Mouse (Mus musculus) heart, adult 11 months (tissue): ENCODE measurements around the gene Mthfd1l.
"Not testable (repeated sequence)": the region's sequence is repeated elsewhere in the genome, so short reads cannot be mapped to it uniquely, and the experiment has no call there.

ENCODE experiments used
- DNase-seq: peaks from one replicate; pipeline ENCODE4 v3.0.0; 2022

Gene Mthfd1l

DNA sequence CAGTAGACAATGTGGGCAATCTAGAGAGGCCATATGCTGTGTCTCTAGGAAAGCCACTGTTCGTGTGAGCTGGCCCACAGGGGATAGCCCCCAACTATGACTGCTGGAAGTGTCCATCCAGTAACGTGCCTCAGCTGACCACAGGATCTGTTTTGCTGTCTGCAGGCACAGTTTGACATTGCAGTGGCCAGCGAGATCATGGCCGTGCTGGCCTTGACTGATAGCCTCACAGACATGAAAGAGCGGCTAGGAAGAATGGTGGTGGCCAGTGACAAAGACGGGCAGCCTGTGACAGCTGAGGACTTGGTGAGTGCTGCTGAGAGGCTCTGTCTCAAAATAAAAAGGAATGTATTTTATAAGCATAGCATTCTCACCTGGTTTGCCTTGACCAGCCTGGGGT, 74.7 kb downstream of the Mthfd1l start:
- peak; percentile 85 for DNase-seq

DNA sequence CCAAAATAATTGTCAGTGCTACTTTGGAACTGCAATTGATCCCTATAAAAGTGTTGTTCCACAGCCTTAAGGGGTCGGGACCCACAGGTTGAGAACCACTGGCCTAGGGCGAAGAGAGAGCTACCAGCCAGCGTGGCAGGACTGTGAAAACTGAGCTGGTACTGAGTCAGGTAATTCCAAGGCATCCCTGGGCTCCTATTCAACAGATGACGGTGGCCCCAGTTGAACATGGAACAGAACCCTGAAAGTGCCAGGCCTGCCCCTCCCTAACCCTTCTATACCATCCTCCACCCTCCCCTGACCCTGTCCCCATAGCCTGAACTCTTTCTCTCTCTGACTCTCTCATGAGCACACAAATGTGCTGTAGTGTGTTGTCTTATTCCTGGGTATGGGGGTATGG, 77.3 kb downstream of the Mthfd1l start:
- DNase-seq: peak; percentile 55

DNA sequence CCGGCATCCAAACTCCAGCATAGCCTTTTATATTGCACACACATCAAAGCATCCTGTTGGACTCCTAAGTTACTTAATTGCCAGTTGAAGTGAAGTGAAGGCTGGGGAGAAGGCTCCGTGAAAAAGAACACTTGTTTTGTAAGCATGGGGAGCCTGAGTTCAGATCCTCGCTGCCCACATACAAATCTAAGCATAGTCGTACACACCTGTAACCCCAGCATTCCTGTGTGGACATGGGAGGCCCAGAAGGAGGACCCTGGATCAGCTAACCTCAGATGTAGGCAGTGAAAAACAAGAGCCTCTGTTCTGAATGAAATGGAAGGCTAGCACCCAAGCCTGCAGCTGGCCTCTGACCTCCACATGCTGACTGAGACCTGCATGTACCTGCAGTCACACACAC, 79.8 kb downstream of the Mthfd1l start:
- DNase-seq: no peak

DNA sequence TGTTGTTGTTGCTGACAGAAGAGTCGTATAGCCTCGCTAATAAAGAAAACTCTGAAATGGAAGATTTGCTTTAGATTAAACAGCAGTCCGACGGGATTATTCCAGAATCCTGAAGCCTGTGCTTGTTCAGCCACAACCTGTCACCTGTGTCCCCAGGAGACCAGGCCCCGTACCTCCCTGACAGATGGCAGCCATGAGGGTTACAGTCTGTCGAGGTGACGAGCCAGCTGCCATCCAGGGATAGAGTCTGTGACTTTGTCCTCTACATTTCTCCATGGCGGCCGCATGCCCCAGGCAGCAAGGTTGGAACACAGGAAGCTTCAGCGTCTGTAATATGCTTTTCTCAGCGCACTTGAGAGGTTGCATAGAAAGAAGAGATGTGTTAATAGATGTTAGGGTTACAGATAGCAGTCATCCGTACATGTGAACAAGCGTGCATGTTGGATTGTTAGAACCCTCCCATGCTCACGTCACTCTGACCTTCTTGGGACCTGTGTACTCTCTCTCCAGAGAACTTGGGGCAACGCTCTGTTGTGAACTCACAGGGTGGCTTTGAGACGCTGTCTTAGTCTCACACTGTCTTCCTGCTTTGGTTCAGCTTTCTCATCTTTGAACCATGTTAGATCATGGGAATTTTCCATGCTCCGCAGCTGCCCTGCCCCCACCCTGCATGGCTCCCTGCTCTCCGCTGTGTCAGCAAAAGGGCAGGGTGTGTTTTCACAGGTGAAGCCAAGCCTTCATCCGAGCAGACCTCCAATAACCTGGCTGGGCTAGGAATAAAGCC, 80.6 kb downstream of the Mthfd1l start:
- peak; percentile 89 for DNase-seq

DNA sequence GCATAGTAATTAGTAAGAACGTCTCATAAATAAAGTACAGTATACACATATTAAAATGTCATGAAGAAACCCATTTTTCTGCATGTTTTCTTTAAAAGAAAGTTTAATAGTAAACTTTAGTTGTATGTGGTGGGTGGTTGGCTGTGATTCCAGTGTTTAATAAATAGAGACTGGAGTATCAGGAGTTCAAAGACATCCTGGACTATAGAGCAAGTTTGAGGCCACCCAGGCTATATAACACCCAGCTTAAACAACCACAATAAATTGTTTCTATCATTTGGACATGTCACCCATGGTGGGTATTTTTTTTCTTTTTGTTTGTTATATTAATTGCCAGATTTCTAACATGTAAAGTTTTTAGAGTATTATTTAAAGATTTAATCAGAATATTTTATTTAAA, 81.7 kb downstream of the Mthfd1l start:
- no peak for DNase-seq

DNA sequence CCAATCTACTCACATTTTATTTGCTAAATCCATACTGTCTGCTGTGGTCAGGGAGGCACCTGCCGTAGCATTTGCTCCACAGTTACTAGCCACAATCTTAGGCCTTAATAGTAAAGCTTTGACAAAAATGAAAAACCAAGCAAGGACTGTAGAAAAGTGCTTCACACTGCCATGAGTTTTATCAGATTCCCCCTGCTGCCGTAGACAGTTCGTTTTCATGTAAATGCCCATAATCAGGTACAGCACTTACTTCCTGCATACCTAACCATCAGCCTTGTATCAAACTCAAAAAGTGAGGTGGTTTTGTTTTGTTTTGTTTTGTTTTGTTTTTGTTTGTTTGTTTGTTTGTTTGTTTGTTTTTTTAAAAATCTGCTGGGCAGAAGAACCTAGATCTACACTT, 84.5 kb downstream of the Mthfd1l start:
- no peak for DNase-seq

DNA sequence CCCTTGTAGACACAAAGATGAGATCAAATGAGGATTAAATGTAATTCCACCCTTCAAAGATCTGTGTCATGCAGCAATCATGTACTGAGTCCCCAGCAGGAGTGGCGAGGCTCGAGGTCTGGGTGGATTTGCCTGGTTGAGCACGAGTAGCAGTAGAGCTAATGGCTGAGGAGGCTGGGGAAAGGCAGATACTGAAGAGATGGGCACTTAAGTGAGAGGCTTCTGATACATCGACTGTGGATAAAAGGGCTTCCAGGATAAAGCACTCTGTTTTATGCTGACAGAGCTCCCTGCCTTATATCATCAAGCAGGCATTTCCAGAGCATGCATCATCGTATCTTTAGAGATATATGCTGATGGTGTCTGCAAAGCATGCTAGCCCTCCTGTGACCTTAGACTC, 84.9 kb downstream of the Mthfd1l start:
- peak; percentile 83 for DNase-seq

DNA sequence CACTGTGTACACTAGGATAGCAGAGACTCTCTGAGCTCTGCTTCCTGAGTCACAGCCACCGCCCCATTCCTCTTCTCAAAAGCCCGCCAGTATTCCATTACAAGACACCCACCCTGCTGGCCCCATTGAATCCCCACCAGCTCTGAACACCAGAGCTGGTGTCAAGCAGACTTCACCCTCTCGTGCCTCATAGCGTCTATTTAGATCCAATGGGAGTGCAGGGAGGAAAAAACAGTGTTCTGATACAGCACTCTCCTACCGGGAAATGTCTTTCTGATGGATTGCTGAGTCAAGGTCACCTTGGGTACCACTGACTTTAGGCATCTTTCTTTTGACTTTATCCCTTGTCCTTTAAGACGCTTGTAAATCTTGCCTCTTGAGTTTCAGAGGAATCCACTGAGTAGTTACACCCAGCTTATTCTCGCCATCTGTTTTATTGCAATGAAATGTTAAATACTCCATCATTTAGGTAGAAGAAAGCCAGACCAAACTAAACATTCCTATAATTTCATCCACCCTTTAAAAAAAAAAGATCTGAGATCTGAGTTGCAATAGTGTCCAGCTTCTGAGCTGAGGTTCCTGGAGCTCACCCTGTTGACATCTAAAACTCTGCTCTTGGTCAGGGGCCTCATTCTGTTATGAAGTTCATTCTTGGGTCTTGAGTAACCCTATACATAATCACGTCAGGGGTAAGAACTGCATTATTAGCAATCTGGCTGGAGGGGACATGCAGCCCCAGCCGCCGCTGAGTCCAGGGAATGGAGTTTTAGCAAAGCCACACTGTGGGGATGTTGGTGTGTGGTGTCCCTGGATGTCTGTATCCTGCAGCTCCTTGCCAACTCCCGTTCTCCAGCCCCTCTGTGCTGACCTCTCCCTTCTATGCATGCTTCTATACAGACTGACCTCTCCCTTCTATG, 88.4 kb downstream of the Mthfd1l start:
- DNase-seq: no peak

DNA sequence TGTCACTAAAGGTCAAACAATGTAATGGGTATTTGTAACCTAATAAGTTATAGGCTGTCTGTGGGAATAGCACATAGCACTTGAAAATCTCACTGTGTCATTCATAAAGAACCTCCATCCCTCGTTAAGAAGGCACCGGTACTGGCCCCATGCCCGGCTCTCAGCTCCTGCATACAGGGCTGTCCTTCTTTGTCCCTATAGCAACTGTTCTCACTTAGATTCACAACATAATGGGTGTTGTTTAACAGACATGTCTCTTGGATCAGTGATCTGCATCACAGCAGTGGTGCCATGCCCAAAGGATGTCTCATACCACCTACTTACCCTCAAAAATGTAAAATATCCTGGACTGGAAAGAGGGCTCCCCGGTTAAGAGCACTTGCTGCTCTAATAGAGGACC, 90.6 kb downstream of the Mthfd1l start:
- no peak for DNase-seq

DNA sequence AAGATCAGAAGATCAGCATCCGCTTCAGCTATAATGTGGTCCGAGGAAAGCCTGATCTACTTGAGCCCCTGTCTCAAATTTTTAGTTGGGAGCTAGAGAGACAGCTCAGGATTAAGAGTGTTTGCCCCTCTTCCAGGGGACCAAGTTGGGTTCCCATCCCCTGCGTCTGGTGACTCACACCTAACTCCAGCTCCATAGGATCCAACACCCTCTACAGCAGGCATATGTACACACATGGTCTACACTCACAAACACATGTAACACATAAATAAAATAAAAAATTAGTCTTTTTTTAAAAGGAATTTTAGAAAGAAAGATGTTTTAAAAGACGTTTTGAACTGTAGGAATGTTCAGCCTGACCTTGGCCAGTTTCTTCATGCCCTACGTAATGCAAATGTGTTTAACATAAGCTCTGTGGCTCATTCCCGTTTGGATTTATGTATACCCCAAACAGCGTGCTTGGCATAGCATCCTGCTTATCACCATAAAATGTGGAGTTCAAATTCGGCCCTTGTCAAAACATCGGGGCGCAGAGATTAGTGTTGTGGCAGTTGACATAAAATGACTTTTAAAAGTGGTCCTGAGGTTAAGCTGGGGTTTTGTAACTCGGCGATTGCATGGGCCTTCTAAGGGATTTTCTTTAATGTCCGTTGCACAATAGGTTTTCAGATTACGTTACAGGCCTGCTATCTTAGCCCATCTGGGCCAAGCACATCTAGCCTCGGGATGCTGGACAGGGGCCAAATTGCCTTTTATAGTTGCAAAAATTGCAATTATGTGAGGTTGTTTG, 92.6 kb downstream of the Mthfd1l start:
- DNase-seq: peak; percentile 83

DNA sequence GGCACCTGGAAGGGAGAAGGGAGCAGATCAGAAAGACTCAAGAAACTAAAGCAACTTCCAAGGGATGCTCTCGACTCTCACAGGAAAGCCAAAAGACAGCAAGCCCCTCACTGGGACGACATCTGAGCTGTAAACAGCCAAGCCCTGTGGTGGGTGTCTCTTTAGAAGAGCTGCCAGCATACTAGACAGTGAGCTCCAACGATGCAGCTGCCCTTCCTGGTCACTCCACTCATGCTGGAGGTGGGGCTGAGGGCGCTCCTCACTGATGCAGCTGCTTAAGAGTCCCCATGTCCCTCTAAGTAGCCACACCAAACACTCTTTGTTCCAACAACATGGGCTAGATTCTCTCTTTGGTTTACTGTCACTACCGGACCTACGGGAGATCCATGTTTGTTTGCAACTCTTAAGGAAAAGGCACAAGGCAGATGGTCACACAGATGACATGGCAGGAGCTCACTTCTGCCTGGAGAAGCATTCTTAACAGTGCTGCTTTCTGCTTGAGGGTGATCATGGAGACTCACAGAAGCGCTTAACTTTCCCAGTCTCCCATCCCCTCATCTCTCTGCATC, 96.4 kb downstream of the Mthfd1l start:
- DNase-seq: no peak

DNA sequence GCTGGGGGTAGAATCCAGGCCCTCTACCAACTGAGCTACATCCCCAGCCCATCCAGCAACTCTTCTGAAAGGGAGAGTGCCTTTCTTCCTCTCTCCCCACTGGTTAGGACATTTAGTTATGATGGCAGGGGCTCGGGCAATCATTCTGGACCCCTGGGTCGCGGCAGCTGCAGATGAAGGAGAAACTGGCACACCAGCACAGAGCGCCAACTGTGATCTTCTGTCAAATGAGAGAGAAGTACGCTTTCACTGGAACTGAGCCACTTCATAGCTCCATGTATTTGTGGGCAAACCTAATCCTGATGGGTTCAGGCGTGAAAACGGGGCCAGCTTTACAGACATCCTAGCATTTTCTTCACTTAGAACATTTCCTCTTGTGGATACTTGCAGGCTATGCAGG, 97.1 kb downstream of the Mthfd1l start:
- peak; percentile 88 for DNase-seq

DNA sequence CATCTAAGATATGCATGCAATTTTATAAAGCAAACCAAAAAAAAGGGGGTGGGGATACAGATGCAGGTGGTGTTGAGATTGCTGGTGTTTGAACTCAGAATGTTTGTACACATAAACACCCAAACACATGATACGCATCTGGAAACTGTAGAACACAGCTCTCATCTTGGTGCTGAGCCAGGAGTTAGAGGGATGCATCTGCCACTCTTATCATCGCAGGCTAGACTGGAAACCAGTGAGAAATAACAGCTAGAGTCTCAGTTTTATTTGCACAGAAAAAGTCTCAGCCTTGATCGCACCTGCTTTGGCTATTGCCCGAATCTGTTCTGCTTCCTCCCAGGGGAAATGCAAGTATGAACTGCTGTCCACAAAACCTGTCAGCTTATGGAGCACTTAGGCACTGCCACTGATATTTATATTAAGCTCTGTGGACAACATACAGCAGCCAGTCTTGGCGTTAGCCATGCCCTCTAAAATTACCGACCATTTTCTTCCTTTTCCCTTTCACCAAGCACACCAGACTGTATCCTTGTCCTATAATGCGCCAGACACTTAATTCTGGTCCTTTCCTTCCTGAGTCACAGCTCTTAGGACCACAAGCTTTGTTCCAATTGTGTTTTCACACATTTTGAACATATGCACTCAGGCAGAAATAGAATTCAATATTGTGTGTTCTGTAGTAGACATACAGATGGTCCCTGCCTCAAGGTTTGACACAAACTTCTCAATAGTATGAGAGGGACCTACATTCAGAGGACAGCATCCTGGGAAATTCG, 98.3 kb downstream of the Mthfd1l start:
- no peak for DNase-seq

DNA sequence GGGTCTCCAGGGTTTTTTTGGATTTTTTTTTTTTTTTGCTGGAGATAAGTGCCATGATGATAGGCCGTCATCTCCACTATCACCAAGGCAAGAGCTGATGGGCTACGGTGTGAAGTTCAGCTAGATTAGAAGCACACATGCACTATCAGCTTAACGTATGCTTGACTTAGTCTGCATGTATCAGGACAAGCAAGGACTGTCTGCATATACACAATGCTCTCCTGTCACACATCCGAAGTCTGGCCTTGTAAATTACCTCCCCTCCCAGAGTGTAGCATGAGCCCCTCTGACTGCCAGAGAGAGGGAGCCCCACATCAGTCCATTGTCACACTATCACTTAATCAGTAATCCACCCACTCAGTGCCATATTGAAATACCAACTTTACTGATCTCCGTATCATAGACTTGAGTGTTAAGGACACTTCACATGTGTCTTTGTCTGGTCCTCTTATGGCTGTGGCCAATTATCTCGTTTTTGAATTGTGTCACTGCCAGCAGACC, 99.0 kb downstream of the Mthfd1l start:
- DNase-seq: no peak

DNA sequence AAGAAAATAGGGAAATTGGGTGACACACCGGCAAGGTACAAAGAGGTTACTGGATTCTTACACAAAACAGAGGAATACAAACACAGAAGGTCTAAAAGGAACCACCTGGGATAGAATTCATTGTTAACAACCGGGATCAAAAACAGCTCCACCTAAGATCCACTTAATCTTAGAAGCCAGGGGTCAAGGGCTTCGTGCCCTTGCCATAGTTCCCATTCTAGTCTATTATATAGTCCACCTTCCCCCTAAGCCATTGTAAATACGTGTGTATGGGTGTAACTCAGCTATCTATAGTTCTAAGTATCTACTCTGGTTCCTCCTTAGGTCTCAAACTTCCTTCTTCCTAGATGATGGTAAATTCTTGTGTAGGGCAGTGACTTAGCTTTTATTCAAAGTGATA, 99.6 kb downstream of the Mthfd1l start:
- DNase-seq: not testable (repeated sequence)

DNA sequence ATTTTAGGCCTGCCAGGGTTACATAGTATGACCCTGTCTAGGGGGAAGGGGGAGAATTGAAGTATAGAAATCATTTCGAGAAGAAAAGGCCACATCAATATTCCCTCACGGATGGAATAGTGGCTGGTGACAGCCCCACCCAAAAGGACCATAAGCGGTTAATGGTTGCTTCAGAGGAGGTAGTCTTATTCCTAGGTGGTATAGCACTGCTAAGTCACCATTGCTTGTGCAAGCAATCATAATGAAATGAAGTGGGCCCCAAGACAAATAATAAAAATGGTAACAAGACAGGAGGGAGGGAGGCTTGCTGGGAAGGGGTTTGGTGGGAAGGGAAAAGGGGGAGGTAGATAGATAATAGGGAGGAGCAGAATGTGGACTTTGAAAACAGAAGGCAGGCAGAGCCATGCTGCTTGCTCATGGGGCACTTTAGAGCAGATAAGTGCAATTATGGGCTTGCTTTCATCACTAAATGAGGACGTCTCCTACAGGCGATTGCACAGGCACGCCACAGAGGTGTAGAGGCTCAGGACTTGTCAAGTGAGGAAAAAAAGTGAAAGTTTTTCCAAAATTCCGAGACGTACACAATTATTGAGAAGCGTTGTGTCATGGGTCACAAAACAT, 105.4 kb downstream of the Mthfd1l start:
- DNase-seq: no peak

DNA sequence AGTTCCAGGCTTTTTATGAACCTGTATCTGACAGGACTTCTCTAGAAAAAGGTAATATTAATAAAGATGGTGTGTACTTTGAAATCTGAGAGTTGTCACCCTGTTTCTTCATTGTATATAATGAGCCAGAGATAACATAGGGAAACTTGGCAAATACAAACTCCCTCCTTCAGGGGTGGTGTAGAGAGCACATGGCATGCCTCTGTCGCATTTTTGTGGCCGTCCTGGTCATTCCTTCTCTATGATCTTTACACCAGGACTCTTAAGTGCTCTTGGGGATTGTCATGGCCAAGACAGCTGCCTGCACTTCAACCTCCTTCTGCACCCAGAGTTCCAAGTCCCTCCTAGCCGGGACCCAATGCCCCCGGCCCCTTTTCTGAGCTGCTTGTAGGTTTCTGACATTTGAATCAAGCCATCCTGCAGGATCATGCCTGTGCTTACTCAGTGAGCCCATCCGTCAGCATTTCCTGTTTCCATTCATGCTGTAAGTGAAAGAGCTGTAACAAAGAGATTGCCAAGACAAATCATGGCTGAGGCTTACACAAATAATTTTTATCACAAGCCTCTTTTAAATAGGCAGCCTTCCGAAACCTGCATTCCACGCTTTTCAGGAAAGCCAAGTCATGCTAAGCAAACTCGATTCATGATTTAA, 106.2 kb downstream of the Mthfd1l start:
- peak; percentile 95 for DNase-seq

DNA sequence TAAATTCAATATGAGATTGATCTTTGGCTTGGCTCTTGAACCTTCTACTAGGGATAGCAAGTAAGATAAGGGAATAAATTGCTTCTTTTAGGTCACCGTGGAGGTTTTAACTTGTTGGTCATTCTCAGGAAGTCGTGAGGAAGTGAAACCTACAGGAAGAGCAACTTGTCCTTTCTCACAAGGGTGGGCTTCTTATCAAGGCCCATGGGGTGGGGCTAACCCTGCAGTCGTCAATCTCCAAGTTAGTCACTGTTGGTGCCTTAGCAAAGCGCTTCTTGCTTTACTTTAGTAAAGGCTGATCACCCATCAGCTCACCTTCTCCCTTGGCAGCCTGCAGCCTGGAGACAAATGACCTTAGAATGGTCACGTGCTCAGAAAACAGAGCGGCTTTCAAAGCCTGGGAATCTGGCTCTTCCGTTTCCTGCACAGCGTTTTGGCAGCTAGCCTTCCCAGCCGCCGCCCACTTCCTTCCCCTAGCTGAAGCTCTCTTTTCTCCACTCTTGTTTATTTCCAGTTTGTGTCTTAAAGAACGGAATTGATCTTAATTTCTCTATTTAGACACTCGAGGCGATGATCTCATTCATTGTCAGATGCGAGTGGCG, 106.8 kb downstream of the Mthfd1l start:
- peak; percentile 99 for DNase-seq

DNA sequence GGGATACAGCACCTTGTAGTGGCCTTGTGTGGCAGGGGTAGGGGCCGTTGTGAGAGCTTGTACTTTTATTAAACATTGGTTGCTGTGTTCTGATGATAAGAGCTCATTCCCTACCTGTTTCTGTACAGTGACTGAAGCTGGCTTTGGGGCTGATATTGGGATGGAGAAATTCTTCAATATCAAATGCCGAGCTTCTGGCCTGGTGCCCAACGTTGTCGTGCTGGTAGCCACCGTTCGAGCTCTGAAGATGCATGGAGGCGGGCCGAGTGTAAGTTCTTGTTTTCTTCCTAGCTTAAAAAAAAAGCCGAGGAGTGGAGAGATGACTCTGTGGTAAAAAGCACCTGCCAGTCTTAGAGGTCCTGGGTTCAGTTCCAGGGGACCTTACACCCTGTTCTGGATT, 110.7 kb downstream of the Mthfd1l start:
- DNase-seq: no peak

DNA sequence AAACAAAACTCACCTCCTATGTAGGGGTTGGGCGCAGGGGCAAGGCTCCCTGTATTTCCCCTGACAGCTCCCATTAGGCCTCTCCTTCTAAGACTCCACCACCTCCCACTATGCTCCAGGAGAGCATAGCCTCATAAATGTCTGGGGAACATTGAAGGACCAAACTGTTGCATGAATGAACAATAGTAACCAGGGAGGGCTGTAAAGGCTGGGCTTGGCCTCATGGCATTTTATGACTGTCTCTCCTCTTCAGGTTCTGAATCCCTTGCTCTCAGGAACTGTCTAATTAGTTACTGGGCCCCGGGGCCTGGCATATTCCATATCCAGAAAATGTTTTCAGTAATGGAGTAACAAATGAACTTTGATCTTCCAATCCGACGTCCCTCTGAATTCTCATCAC, 112.0 kb downstream of the Mthfd1l start:
- no peak for DNase-seq
